Mouse (Mus musculus) ovary, postnatal 36 days (tissue): Measurements from ENCODE around the gene D17H6S53E.
A peak's percentile ranks its signal among the peaks of the same experiment; 100 is the strongest.

Experiments used
- DNase-seq: peaks from one replicate; pipeline ENCODE4 v3.0.0; 2022; ENCODE audit warnings: low spot score, mixed read lengths

D17H6S53E gene

GRCm38 (mm10) chr17:35126206-35126611 lies at the start of gene D17H6S53E:
Gene D17H6S53E (plus strand): TSS chr17:35126373.
- DNase-seq: peak; percentile 81

GRCm38 (mm10) chr17:35076507-35077176 lies 49.5 kb upstream of the D17H6S53E start, which contains the start of gene Ly6g6e:
Gene Ly6g6e (plus strand): TSS chr17:35076902.
- no peak for DNase-seq

GRCm38 (mm10) chr17:35077285-35077684 lies 48.9 kb upstream of the D17H6S53E start:
- DNase-seq: no peak

GRCm38 (mm10) chr17:35077786-35078233 lies 48.4 kb upstream of the D17H6S53E start, which contains the start of gene Ly6g6d:
Gene Ly6g6d (minus strand): TSS chr17:35078065.
- DNase-seq: peak; percentile 61

- no peak for DNase-seq
Measured at GRCm38 (mm10) chr17:35079778-35080177, 46.4 kb upstream of the D17H6S53E start.

- DNase-seq: no peak
Measured at GRCm38 (mm10) chr17:35080248-35080647, 45.9 kb upstream of the D17H6S53E start.

- no peak for DNase-seq
Measured at GRCm38 (mm10) chr17:35080710-35081109, 45.5 kb upstream of the D17H6S53E start.

GRCm38 (mm10) chr17:35082841-35083576 lies 43.2 kb upstream of the D17H6S53E start:
- no peak for DNase-seq

- DNase-seq: no peak
Measured at GRCm38 (mm10) chr17:35083929-35084497, 42.2 kb upstream of the D17H6S53E start.

GRCm38 (mm10) chr17:35085208-35085865 lies 40.8 kb upstream of the D17H6S53E start, which contains the start of gene Ly6g6f:
Gene Ly6g6f (minus strand): TSS chr17:35085610.
- no peak for DNase-seq

- DNase-seq: no peak
Measured at GRCm38 (mm10) chr17:35088151-35088550, 38.0 kb upstream of the D17H6S53E start.

- peak; percentile 91 for DNase-seq
Measured at GRCm38 (mm10) chr17:35088825-35089644, 37.1 kb upstream of the D17H6S53E start, which contains the start of gene Abhd16a. Gene Abhd16a (plus strand): TSS chr17:35089263.

- DNase-seq: no peak
Measured at GRCm38 (mm10) chr17:35090166-35090932, 35.8 kb upstream of the D17H6S53E start.

GRCm38 (mm10) chr17:35092403-35093198 lies 33.6 kb upstream of the D17H6S53E start:
- no peak for DNase-seq

- DNase-seq: peak; percentile 42
Measured at GRCm38 (mm10) chr17:35094475-35095365, 31.5 kb upstream of the D17H6S53E start.

GRCm38 (mm10) chr17:35096597-35096996 lies 29.6 kb upstream of the D17H6S53E start:
- DNase-seq: no peak

- no peak for DNase-seq
Measured at GRCm38 (mm10) chr17:35097164-35097655, 29.0 kb upstream of the D17H6S53E start.

- DNase-seq: no peak
Measured at GRCm38 (mm10) chr17:35100196-35100765, 25.9 kb upstream of the D17H6S53E start.
